Mouse (Mus musculus) neural tube, embryonic 13.5 days (tissue): ENCODE measurements at regions not wholly inside any gene's neighbourhood (a gene's known extent, or its start where the extent isn't known, plus 50 kb on each side); places are given as distances from the start of the nearest gene placed in this dataset.

ENCODE experiments used
- ATAC-seq: fragments of 200-750 bp; cut with Nextera tagmentation; 2 replicates; pipeline ENCODE4 v1.8.0; 2017; ENCODE audit warnings: low read depth, mild to moderate bottlenecking, moderate TSS enrichment, moderate library complexity
- H3K27ac ChIP-seq: fragments of 300-500 bp; sonication (generic); replicated peaks from 2 replicates; pipeline ENCODE4 v1.5.1; 2015; ENCODE audit warnings: moderate library complexity, mild to moderate bottlenecking, inconsistent platforms
- H3K27me3 ChIP-seq: fragments of 300-500 bp; sonication (generic); 2 replicates; pipeline ENCODE4 v1.6.1; 2015; ENCODE audit warnings: mild to moderate bottlenecking, inconsistent platforms
- H3K36me3 ChIP-seq: fragments of 300-500 bp; sonication (generic); 2 replicates; pipeline ENCODE4 v1.6.1; 2015; ENCODE audit warnings: mild to moderate bottlenecking, inconsistent platforms
- H3K4me1 ChIP-seq: fragments of 300-500 bp; sonication (generic); replicated peaks from 2 replicates; pipeline ENCODE4 v1.6.1; 2015; ENCODE audit warnings: inconsistent platforms
- H3K4me2 ChIP-seq: fragments of 300-500 bp; sonication (generic); 2 replicates; pipeline ENCODE4 v1.6.1; 2015; ENCODE audit warnings: inconsistent platforms, mild to moderate bottlenecking, moderate library complexity
- H3K4me3 ChIP-seq: fragments of 300-500 bp; sonication (generic); 2 replicates; pipeline ENCODE4 v1.5.1; 2015; ENCODE audit warnings: mild to moderate bottlenecking, inconsistent platforms
- H3K9ac ChIP-seq: fragments of 300-500 bp; sonication (generic); 2 replicates; pipeline ENCODE4 v1.6.1; 2015; ENCODE audit warnings: moderate library complexity, mild to moderate bottlenecking, inconsistent platforms
- H3K9me3 ChIP-seq: fragments of 300-500 bp; sonication (generic); 2 replicates; pipeline ENCODE4 v1.6.1; 2016; ENCODE audit warnings: inconsistent platforms
- WGBS: fragments of 180-500 bp; shearing (Covaris S2); methylation state at CpG from one replicate; pipeline ENCODE4 v1.1.7; 2015; 5-methylcytosine and 5-hydroxymethylcytosine counted together

DNA sequence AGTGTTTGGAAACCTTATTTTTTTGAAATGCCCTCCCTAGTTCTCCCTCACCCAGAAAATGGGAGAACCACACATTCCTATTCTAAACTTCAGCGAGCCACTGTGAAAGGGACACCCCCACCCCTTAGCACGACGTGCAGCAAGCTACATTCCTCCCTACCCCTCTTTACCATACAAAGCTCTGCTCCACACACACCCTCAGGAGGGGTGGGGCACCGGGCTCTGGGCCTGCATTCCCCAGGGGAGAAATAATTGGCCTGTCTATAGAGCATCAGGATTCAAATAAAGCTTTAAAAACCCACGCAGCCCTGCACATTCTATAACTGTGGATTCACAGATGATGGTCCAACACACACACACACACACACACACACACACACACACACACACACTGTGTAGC is 163.6 kb downstream of the H2al1j start:
- Histone ChIP-seq H3K4me1 (peaks cover 47% of the 10 kb centered on the region), H3K4me3 (no peak overlapping the region), H3K9ac (no peak overlapping the region), H3K4me2 (no peak overlapping the region), H3K27ac (peak overlapping the region; percentile 65), H3K36me3 (no peaks in the 10 kb centered on the region), H3K27me3 (0 out of 2 replicates have a peak, but pooled peaks cover 9% of the 10 kb centered on the region), H3K9me3 (no peaks in the 10 kb centered on the region)
- WGBS = 17% methylated on average over 5 of the region's 5 CpGs
- peak; percentile 26; the same call in 1 of the 2 replicates for ATAC-seq

GRCm38 (mm10) chrX:11491676-11492391 is 164.2 kb downstream of the H2al1j start:
- WGBS = 26% methylated on average over 32 of the region's 32 CpGs
- peak overlapping the region; percentile 77 for H3K27ac ChIP-seq
- peak overlapping the region; percentile 34; the same call in 1 of the 2 replicates for H3K4me2 ChIP-seq
- H3K9ac ChIP-seq = peak overlapping the region; percentile 45; the same call in 1 of the 2 replicates
- no peak for ATAC-seq
- no peaks in the 10 kb centered on the region for H3K9me3 ChIP-seq
- no peaks in the 10 kb centered on the region for H3K36me3 ChIP-seq
- peaks cover 44% of the 10 kb centered on the region for H3K4me1 ChIP-seq
- H3K4me3 ChIP-seq = no peak overlapping the region
- 0 out of 2 replicates have a peak, but pooled peaks cover 5% of the 10 kb centered on the region for H3K27me3 ChIP-seq

DNA sequence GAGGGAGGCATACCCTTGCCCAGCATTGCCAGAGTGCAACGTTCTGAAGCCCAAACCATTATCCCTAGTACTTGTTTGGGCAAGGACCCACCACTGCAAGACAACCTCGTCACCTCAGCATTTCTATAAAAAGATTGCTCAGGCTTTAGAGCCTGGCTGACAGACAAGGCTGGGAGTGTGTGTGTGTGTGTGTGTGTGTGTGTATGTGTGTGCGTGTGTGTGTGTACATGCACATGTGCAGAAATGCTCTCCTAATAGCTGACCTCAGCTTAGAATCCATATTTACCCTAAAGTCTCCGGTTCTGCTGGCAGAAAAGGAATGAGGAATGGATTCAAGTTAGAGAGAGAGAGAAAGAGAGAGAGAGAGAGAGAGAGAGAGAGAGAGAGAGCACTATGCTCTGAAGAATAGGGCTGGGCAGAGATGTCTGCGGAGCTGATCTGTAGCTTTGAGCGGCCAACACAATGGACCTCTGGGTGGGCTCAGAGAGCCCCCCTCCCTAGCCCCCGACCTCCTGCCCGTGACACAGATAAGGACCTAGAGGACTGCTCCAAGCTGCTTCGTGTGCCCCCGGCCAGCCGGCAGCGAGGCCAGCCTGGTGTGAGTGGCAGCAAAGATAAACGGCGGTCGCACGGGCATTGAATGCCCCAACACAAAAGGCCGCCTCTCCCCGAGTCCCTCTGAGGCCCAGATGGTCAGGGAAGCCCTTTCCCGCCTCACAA is 166.1 kb downstream of the H2al1j start:
- Histone ChIP-seq H3K27ac (peak overlapping the region; percentile 92), H3K4me3 (no peak overlapping the region), H3K9ac (peak overlapping the region; percentile 64), H3K4me2 (peak overlapping the region; percentile 47), H3K36me3 (no peaks in the 10 kb centered on the region), H3K9me3 (no peaks in the 10 kb centered on the region), H3K4me1 (peaks cover 40% of the 10 kb centered on the region), H3K27me3 (0 out of 2 replicates have a peak, but pooled peaks cover 5% of the 10 kb centered on the region)
- 29% methylated on average over 19 of the region's 19 CpGs for WGBS
- peak; percentile 79 for ATAC-seq

DNA sequence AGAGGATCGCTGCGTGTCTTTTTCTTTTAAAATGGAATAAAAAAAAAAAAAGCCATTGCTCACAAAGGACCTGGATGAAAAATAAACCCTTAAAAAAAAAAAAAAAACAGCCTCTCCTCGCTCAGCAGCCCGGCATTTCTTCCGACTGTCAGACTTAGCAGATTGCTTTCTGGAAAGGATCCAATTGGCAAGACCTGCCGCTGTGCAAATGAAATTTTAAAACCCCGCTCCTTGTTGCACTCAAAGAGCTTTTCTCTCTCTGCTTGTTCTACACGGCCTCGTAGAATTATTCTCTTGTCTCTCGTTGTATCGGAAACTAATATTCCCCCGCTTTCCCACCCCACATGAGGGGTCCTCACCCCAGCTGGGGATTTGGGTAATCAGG is 166.6 kb downstream of the H2al1j start:
- Histone ChIP-seq H3K4me3 (no peak overlapping the region), H3K4me1 (peaks cover 40% of the 10 kb centered on the region), H3K9ac (peak overlapping the region; percentile 64), H3K9me3 (no peaks in the 10 kb centered on the region), H3K36me3 (no peaks in the 10 kb centered on the region), H3K27ac (peak overlapping the region; percentile 92), H3K4me2 (peak overlapping the region; percentile 47), H3K27me3 (0 out of 2 replicates have a peak, but pooled peaks cover 5% of the 10 kb centered on the region)
- WGBS = 23% methylated on average over 12 of the region's 12 CpGs
- peak; percentile 25; the same call in 1 of the 2 replicates for ATAC-seq

GRCm38 (mm10) chrX:11512439-11512838 is 184.8 kb downstream of the H2al1j start:
- H3K36me3 ChIP-seq = no peaks in the 10 kb centered on the region
- no peaks in the 10 kb centered on the region for H3K27me3 ChIP-seq
- H3K4me1 ChIP-seq = no peaks in the 10 kb centered on the region
- no peak overlapping the region for H3K4me2 ChIP-seq
- H3K9me3 ChIP-seq = no peaks in the 10 kb centered on the region
- ATAC-seq = no peak
- H3K27ac ChIP-seq = 0 out of 2 replicates have a peak overlapping the region, but pooled peaks have one; percentile 23
- 33% methylated on average over 5 of the region's 5 CpGs for WGBS
- H3K4me3 ChIP-seq = no peak overlapping the region
- H3K9ac ChIP-seq = no peak overlapping the region

GRCm38 (mm10) chrX:11512928-11513327 is 185.3 kb downstream of the H2al1j start:
- H3K27me3 ChIP-seq = no peaks in the 10 kb centered on the region
- H3K9me3 ChIP-seq = no peaks in the 10 kb centered on the region
- no peaks in the 10 kb centered on the region for H3K4me1 ChIP-seq
- no peak overlapping the region for H3K9ac ChIP-seq
- 60% methylated on average over 4 of the region's 4 CpGs for WGBS
- H3K27ac ChIP-seq = no peak overlapping the region
- ATAC-seq = no peak
- no peaks in the 10 kb centered on the region for H3K36me3 ChIP-seq
- H3K4me3 ChIP-seq = no peak overlapping the region
- H3K4me2 ChIP-seq = no peak overlapping the region

GRCm38 (mm10) chrX:11523791-11524190 is 196.2 kb downstream of the H2al1j start:
- Histone ChIP-seq H3K27ac (no peak overlapping the region), H3K9ac (no peak overlapping the region), H3K36me3 (no peaks in the 10 kb centered on the region), H3K4me3 (no peak overlapping the region), H3K9me3 (no peaks in the 10 kb centered on the region), H3K27me3 (no peaks in the 10 kb centered on the region; the same call in 1 of the 2 replicates), H3K4me1 (0 out of 2 replicates have a peak, but pooled peaks cover 10% of the 10 kb centered on the region), H3K4me2 (no peak overlapping the region)
- 23% methylated on average over 4 of the region's 4 CpGs for WGBS
- no peak for ATAC-seq

DNA sequence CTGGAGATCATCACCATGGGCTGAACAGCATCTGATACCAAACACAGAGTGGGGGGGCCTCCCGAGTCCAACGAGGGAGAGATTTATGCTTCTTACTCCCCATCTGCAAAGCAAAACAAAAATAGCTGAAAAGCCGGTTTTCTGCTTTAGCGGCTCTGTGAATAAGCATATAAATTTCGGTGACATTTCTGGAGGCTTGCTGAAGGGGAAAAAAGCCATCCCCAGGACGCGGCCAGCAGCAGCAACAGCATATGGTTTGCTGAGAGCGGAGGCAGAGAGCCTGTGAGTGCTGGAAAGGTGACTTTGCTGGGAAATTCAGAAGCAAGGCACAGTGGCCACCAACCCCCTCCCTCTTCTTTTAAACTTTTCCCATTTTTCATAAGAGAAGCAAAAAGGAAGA is 197.7 kb downstream of the H2al1j start:
- Histone ChIP-seq H3K4me2 (0 out of 2 replicates have a peak overlapping the region, but pooled peaks have one; percentile 5), H3K27me3 (no peaks in the 10 kb centered on the region), H3K4me1 (0 out of 2 replicates have a peak, but pooled peaks cover 10% of the 10 kb centered on the region), H3K9me3 (no peaks in the 10 kb centered on the region), H3K36me3 (no peaks in the 10 kb centered on the region), H3K9ac (no peak overlapping the region), H3K4me3 (no peak overlapping the region), H3K27ac (no peak overlapping the region)
- 30% methylated on average over 8 of the region's 8 CpGs for WGBS
- no peak for ATAC-seq

DNA sequence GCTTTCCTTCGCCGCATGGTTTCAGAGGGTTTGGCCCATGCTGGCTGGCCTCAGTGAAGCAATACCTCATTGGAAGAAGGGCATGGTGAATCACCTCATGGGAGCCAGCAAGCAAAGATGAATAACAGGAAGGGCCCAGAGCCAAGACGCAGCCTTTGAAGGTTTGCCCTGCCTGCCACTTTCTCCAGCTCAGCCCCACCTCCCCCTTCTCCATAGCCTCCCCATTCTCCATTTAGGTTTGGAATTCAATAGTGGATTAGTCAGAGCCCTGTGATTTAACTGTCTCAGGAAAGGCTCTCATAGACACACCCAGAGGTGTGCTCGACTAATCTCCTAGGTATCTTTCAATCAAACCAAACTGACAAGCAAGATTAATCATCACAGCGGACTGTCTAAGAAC is 201.0 kb downstream of the H2al1j start:
- no peak overlapping the region for H3K4me3 ChIP-seq
- no peak overlapping the region for H3K27ac ChIP-seq
- H3K36me3 ChIP-seq = no peaks in the 10 kb centered on the region
- 0 out of 2 replicates have a peak, but pooled peaks cover 10% of the 10 kb centered on the region for H3K4me1 ChIP-seq
- no peak overlapping the region for H3K4me2 ChIP-seq
- WGBS = 80% methylated on average over 5 of the region's 5 CpGs
- H3K9ac ChIP-seq = no peak overlapping the region
- no peaks in the 10 kb centered on the region for H3K9me3 ChIP-seq
- ATAC-seq = no peak
- H3K27me3 ChIP-seq = peaks cover 6% of the 10 kb centered on the region; the same call in 1 of the 2 replicates

- Histone ChIP-seq H3K4me2 (no peak overlapping the region), H3K27ac (no peak overlapping the region), H3K9me3 (no peaks in the 10 kb centered on the region), H3K27me3 (peaks cover 6% of the 10 kb centered on the region; the same call in 1 of the 2 replicates), H3K36me3 (no peaks in the 10 kb centered on the region), H3K4me1 (0 out of 2 replicates have a peak, but pooled peaks cover 10% of the 10 kb centered on the region), H3K9ac (no peak overlapping the region), H3K4me3 (no peak overlapping the region)
- 88% methylated on average over 3 of the region's 3 CpGs for WGBS
- no peak for ATAC-seq
Measured at GRCm38 (mm10) chrX:11529221-11529620, 201.6 kb downstream of the H2al1j start.

- H3K9ac ChIP-seq = no peak overlapping the region
- no peak overlapping the region for H3K27ac ChIP-seq
- H3K9me3 ChIP-seq = no peaks in the 10 kb centered on the region
- H3K4me1 ChIP-seq = no peaks in the 10 kb centered on the region
- peaks cover 6% of the 10 kb centered on the region; the same call in 1 of the 2 replicates for H3K27me3 ChIP-seq
- no peak for ATAC-seq
- no peaks in the 10 kb centered on the region for H3K36me3 ChIP-seq
- 54% methylated on average over 4 of the region's 4 CpGs for WGBS
- no peak overlapping the region for H3K4me2 ChIP-seq
- H3K4me3 ChIP-seq = no peak overlapping the region
Measured at GRCm38 (mm10) chrX:11532817-11533216, 205.2 kb downstream of the H2al1j start.

DNA sequence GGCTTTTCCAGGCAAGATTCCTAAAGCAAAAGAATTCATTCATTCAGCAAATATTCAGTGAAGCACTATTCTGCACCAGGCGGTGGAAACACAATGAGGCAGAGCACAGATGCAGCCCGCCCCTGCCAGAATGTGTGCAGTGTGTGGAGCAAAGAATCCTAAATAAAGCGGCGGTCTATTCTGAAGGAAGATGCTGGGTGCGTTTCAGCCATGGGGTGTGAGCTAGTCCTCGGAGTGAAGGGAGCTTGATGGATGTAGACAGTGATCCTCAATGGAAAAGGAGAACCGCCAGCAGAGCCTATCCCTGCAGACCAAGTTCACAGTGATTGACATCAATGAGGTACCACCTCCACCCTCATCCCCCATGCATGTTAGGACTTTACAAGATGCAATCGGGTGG is 206.2 kb downstream of the H2al1j start:
- H3K4me1 ChIP-seq = no peaks in the 10 kb centered on the region
- no peak overlapping the region for H3K4me2 ChIP-seq
- no peak overlapping the region for H3K9ac ChIP-seq
- H3K36me3 ChIP-seq = no peaks in the 10 kb centered on the region
- H3K9me3 ChIP-seq = no peaks in the 10 kb centered on the region
- no peak overlapping the region for H3K27ac ChIP-seq
- ATAC-seq = 0 out of 2 replicates have a peak, but pooled peaks have one; percentile 36
- no peak overlapping the region for H3K4me3 ChIP-seq
- H3K27me3 ChIP-seq = peaks cover 6% of the 10 kb centered on the region
- 41% methylated on average over 8 of the region's 8 CpGs for WGBS
